Mouse (Mus musculus) left cerebral cortex, postnatal 4 days (tissue): ENCODE data around the gene Tas2r143. TPM values are rescaled to one million over a fixed set of nuclear protein-coding genes. Genes with fewer than 3 reads are reported as not detected.

ENCODE experiments used
- DNase-seq: peaks from one replicate; pipeline ENCODE4 v3.0.0-alpha.2; 2022
- intact Hi-C: fragments of 180-260 bp; cut with DNase I; formaldehyde crosslinking; loops from one replicate; pipeline ENCODE4 v1.15.1; 2025
- total RNA-seq, 2 experiments: library from RNA; stranded (reverse); gene quantifications; 2 replicates each; pipeline ENCODE4 v1.2.3; 2021

The Tas2r143 gene
- total RNA-seq, 2 experiments from 2014 or later, result not detected

DNA sequence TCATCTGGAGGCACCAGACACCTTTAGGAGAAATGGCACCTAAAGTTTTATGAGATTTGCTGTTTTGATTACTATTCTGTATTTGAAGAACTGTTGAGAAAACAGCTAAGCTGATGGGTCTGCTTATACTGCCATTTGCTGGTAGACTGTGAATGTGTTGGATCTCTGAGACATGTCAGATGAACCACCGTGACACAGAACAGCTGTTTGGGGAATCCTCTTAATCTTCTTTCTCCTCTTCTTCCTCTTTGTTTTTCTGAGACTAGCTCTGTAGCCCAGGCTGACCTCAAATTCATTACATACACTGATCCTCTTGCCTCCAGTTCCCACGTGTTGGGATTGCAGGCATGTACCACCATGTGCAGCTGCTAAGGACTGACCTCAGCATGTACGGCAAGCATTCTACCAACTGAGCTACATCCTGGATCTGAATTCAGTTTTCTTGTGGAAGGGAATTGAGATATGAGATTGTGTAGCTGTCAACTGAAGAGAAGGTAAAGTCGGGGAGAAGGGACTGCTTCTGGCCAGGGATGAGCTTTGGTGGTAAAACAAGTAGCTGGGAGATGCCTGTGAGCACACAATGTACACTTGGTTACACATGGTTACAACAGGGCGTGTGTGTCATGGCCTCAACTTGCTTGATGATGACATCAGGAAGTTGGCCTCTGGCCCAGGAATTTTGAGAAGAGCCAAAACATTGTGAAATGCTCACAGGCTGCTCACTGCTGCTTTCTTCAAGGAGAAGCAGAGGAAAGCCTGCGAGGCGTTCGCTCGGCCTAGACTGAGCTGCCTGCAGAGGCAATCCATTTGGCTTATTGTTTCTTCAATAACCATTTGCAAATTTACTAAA is 3.9 kb upstream of the Tas2r143 start:
- DNase-seq, result peak; percentile 31
- intact Hi-C loops, result no loop called here

DNA sequence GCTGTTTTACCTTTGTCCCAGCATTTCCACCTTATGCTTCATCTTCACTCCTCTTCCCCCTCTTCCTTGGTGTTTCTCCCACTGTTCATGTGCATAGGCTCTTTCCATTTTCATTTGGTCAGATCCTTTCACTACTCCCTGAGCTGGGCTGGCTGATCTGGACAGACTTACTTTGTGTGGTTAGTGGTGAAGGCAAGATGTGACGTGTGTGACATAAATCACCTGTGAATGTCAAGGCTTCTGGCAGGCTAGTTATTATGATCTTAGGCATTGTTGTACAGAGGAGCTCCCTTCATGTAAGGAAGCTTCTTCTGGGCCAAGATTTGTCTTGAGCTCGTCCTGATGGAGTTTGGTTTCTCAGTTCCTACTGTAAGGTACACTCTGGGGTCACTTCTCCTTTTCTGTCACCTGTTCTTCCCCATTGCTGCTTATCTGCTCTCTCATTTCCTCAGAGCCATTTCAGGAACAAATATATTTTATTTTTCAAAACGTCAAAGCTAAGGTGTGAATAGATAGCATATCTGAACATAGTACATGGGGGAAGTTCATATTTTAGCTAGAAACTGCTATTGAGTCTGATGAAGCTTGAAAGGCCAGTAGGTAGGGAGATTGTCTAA is 2.9 kb upstream of the Tas2r143 start:
- intact Hi-C loops, result no loop called here

DNA sequence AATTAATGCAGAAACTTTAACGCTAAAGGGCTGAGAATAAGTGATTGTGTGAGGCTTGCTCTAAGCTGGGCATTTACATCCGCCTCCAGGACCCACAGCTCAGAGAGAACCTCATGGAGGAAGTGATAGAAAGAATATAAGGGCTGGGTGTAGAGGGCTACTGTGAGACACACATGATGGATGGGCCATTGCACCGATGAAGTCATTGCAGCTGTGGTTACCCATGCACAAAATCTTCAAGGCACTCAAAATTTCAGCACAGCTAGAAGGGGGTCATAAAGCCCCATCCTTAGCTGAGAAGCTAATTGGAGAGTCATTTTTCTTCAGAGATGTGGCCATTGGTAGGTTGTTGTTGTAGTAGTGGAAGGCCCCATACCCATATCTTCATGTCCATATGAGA is 1.8 kb upstream of the Tas2r143 start:
- no peak for DNase-seq
- intact Hi-C loops, result no loop called here

More for the DNA sequence above, 2.9 kb upstream of the Tas2r143 start:
- DNase-seq, result no peak

DNA sequence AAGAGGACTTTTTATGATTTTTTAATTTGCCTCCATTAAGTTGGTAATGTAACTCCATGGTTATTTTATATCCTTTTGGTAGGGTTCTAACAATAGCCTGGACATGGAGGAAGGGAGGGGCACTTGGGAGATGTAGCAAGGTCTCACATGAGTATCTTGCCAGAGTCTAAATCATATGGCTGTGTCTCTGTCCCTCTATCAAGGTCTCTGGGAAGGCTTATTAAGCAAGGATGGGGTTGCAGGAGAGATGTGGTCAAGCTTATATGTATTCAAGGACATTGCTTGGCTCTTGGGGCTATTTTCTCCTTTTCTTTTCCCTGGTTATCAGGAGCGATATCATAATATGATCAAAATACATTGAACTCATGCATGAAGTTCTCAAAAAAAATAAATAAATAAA is 1.0 kb upstream of the Tas2r143 start:
- no peak for DNase-seq
- intact Hi-C loops, result no loop called here

DNA sequence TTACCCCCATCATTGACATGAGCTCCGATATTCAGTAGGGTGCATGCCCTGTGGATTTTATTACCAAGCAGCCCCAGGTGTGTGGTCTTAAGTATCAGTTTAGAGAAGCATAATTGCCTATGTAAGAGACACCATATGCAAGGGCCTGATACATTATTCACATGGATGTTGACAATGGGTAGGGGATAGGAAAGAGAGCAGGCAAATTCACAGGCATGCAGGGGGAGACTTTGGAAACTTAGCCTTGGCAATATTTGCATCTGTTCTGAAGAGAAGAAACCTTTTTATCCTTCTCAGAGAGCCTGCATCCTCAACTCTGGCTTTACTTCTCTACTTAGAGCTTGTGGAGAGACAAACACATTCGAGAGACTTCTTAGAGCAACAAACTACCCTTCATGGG is 5.1 kb downstream of the Tas2r143 start, which contains the start of gene Tas2r135:
TSS of gene Tas2r135 (plus strand) at position 301 of the 400 bp plus-strand sequence.
- intact Hi-C loops, result no loop called here
- no peak for DNase-seq

DNA sequence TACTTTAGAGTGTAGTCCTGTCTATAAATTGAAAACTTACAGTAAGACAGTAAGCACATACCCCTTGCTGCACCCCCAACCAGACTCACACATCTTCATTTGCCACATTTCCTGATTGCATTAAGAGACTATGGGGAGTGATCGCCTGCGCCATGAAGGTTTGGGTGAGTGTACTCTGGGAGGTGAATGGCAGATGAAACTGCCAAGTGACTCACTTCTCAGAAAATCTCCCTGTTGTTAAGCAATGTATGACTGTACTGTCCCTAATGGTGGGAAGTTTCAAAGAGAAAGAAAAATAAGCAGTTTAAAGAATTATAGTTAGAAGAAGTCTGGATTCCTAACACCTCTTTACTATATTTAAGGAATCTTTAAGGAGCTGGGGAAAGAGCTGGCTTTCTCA is 19.4 kb downstream of the Tas2r143 start:
- no peak for DNase-seq
- intact Hi-C loops, result no loop called here

DNA sequence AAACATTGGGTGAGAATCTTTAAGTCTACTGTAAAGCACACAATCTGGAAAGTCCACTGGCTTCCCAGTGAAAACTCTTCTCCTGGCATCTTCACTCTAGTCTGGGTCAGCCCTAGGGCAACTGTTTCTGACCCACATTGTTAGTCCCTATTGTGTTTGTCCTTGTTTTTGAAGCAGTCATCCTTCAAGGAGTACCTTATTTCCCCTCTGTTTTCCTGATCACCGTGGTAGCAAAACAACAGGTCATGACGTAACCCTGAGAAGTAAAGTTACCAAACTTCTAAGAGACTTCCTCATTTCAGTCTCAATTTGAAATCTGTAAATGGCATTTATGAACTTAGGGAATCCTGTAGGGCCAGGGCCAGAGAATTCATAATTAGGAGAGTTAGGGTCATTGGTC is 21.4 kb downstream of the Tas2r143 start:
- no peak for DNase-seq
- intact Hi-C loops, result no loop called here

DNA sequence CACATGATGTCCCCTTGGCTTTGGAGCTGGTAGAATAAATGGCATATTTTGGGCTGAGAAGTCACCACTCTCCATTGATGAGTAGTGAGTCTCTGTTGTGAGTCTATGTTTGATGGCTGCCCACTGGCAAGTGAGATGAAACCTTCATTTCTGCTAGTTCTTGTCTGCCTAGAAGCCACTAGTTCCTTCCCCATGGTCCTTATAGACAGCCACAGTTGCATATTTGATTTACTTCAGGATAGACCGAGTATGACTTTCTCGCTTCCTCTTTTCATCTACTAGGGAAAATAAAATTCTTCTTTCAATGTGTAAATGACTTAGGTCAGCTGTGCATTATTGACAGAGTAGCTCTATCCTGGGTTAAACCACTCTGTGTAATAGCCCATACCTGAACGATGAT is 24.4 kb downstream of the Tas2r143 start:
- intact Hi-C loops, result no loop called here
- no peak for DNase-seq

DNA sequence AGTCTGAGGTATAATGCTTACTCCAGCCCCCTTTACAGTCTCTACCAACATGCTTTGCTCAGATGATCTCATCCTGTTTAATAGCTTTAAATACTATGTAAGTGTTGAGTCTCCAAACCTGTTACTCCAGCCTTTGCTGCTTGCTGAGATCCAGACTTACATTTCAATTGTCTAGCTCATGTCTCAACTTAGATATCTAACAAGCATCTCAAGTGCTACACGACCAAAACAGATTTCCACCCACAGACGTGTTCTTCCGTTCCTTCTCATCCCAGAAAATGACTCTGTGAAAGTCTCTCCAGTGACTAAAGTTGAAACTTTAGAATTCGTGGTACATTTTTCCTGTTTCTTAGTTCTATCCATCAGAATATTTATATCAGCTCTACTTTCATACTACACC is 26.3 kb downstream of the Tas2r143 start:
- DNase-seq, result no peak
- intact Hi-C loops, result no loop called here

DNA sequence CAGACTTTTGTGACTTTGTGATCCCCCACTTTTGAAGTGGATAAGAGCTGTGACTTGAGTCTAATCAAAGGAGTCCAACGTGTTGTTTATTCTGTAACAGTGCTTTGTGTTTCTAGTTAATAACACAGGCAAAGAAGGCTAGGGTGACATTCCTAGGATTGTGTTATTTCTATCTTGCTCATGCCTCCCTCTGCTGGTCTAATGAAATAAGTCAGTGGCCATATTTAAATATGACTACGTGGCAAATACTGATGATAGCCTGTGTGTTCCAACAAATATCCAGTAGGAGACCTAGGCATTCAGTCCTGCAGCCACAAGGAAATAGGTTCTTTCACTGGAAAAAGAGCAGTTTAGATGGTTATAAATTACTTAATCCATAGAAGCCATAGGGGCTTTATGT is 33.5 kb downstream of the Tas2r143 start:
- no peak for DNase-seq
- intact Hi-C loops, result no loop called here

DNA sequence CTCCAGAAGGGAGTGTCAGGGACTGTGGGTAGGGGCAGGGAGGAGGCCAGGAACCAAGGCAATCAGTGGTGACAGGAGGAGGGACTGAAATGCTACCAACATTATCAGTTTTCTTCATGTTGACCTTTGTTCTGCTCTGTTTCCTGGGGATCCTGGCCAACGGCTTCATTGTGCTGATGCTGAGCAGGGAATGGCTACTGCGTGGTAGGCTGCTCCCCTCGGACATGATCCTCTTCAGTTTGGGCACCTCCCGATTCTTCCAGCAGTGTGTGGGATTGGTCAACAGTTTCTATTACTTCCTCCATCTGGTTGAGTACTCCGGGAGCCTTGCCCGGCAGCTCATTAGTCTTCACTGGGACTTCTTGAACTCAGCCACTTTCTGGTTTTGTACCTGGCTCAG is 34.4 kb downstream of the Tas2r143 start, which contains the start of gene Tas2r126:
TSS of gene Tas2r126 (plus strand) at position 90 of the 400 bp plus-strand sequence.
- intact Hi-C loops, result no loop called here
- DNase-seq, result no peak

DNA sequence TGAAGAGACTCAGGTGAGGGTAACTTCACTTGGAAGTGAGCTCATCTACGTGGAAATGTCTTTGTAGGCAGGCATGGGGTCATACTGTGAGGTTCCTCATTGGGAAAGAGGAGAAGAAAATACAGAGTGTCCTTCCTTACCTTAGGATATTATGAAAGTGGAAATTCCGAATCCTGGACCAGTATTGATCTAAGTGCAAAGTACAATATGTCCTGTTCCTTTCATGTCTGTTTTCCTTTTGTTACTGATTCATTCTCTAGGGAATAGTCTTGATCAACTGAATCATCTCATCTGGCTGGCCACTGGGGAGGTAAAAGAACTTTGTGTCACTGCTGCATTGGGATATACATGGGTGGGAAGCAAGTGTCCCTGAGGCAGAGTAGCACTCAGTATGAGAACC is 35.5 kb downstream of the Tas2r143 start:
- intact Hi-C loops, result no loop called here

DNA sequence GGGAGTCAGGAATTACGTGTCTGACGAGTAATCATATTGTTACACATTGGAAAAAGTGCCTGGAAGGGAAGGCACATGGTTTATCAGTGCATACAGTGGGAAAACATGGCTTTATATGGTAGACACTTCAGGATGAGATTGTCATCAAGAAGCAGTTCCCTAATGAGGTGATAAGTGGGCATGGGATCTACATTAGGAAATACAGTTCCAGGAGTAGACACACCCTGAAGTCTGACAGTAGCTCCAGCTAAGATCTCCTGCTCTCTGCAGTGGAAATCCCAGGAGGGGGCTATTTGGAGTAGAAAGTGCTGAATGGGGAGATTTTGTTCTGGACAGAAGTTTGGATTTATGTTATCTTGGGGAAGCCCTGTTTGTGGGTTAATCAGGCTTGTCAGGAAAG is 41.4 kb downstream of the Tas2r143 start:
- no peak for DNase-seq
- intact Hi-C loops, result no loop called here

More for the DNA sequence above, 35.5 kb downstream of the Tas2r143 start:
- no peak for DNase-seq

DNA sequence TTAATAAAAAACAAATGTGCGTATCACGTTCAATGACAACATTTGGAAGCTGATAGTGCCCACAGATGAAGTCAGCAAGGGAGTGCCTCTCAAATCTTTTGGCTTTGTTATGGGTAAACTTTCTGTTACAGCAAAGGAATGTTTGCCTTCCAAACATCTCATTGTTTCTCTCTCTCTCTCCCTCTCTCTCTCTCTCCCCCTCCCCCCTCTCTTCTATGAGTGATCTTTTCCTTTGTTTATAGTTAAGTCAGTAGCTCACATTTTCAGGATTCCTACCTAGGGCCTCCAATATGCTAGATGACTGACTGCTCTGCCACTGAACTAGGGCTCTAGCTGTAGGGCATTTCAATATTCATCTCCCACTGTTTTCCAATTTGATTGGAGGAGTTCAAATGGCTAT is 44.5 kb downstream of the Tas2r143 start:
- intact Hi-C loops, result no loop called here
- no peak for DNase-seq

DNA sequence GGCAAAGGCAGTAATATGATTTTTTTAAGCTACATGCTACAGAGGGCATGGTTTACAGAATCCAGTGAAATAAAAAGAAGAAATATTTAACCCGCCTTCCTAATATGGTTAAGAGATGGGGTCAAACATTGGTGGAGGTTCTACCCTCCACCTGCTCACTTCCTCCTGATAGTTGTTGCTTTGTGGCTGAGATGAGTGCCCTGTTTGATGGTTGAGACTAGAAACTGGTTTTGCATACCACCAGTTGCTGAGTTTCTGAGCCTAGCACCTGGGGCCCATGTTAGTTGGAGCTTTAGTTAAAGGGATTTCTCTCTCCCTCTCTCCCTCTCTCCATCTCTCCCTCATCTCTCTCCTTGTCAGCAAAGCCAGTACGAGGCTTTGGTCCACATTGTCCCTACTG is 47.3 kb downstream of the Tas2r143 start:
- DNase-seq, result no peak
- intact Hi-C loops, result no loop called here

Other genes with a start within 250 kb of the Tas2r143 start
- not detected for gene Tas2r144, start 184.9 kb upstream of the Tas2r143 start, total RNA-seq
- 1 to 10 TPM; 3.4 to 4.1 TPM for gene Gstk1, start 154.3 kb upstream of the Tas2r143 start, total RNA-seq
- not detected for gene Tmem139, start 138.3 kb upstream of the Tas2r143 start, total RNA-seq
- 10 to 100 TPM; 45.5 to 49.7 TPM for gene Casp2, start 135.3 kb upstream of the Tas2r143 start, total RNA-seq
- gene Clcn1, start 113.6 kb upstream of the Tas2r143 start, total RNA-seq, result 1 to 10 TPM; 6.6 to 7.7 TPM
- gene Fam131b, start 75.6 kb upstream of the Tas2r143 start, total RNA-seq, result 10 to 100 TPM; 83.4 to 92.0 TPM
- 10 to 100 TPM; 43.9 to 49.8 TPM for gene Zyx, start 50.6 kb upstream of the Tas2r143 start, total RNA-seq
- gene Epha1, start 27.0 kb upstream of the Tas2r143 start, total RNA-seq, result under 1 TPM; 0.14 to 0.18 TPM
- under 1 TPM in 1 of 2 experiments, not detected in 1; 0.36 TPM for gene Tas2r135, start 5.2 kb downstream of the Tas2r143 start, total RNA-seq
- not detected for gene Tas2r126, start 34.3 kb downstream of the Tas2r143 start, total RNA-seq
- not detected for gene Olfr458, start 65.0 kb downstream of the Tas2r143 start, total RNA-seq
- not detected for gene Olfr457, start 76.1 kb downstream of the Tas2r143 start, total RNA-seq
- not detected for gene Olfr456, start 87.0 kb downstream of the Tas2r143 start, total RNA-seq
- not detected for gene Olfr455, start 147.3 kb downstream of the Tas2r143 start, total RNA-seq
- not detected for gene Tcaf3, start 197.5 kb downstream of the Tas2r143 start, total RNA-seq
- 1 to 10 TPM; 2.2 to 2.4 TPM for gene Tcaf2, start 245.0 kb downstream of the Tas2r143 start, total RNA-seq